Mouse (Mus musculus): Measurements from ENCODE around the gene Sufu.

GRCm38 (mm10) chr19:46505646-46506371 is 109.1 kb downstream of the Sufu start:
- no peak for TF ChIP-seq USF1 (IDR thresholded peaks at IDR 0.05; ENCODE audit: low read depth)
- TF ChIP-seq MAX (IDR thresholded peaks at IDR 0.05; ENCODE audit: low read depth): no peak
- no peak for TF ChIP-seq POLR2A (IDR thresholded peaks at IDR 0.05; ENCODE audit: insufficient read length, low read depth)
- no peak for TF ChIP-seq SRF (IDR thresholded peaks at IDR 0.05; ENCODE audit: control insufficient read depth, insufficient read length, low read depth)
- no peak for TF ChIP-seq E2F4 (IDR thresholded peaks at IDR 0.05; ENCODE audit: insufficient read depth)
- no peak for TF ChIP-seq MYOD1 (IDR thresholded peaks at IDR 0.05; ENCODE audit: control insufficient read depth in 1 of 3, insufficient read length in 2 of 3, low read depth in 2 of 3)
- TF ChIP-seq REST (IDR thresholded peaks at IDR 0.05; ENCODE audit: insufficient read depth, insufficient read length): no peak
